Mouse (Mus musculus) cerebellum, adult 2 months (tissue): ENCODE data around the gene Washc4.

Experiments used
- CTCF ChIP-seq: fragments of 200-500 bp; IDR thresholded peaks from 2 replicates; pipeline ENCODE4 v1.5.1; 2011; ENCODE audit warnings: low read depth, mild to moderate bottlenecking, control low read depth, low read length, moderate library complexity, borderline replicate concordance; ENCODE audit not compliant: insufficient read depth
- POLR2A ChIP-seq: fragments of 200-500 bp; IDR thresholded peaks from 2 replicates; pipeline ENCODE4 v1.6.1; 2011; ENCODE audit warnings: low read length, control low read depth, borderline replicate concordance; ENCODE audit not compliant: insufficient read depth

GRCm38 (mm10) chr10:83563005-83563404, 19.5 kb downstream of the Washc4 start:
- TF ChIP-seq CTCF (no peak), POLR2A (no peak)
